Mouse (Mus musculus) c-Kit-positive CD71-positive TER-119-positive erythroid progenitor cells, embryonic 14.5 days (primary cell): ENCODE data around the gene Fgd2.

Source experiments
- DNase-seq: peaks from one replicate; pipeline ENCODE4 v3.0.0-alpha.2; 2013; ENCODE audit warnings: low spot score

Gene Fgd2

GRCm38 (mm10) chr17:29422912-29423504 lies 62.3 kb downstream of the Fgd2 start:
- no peak for DNase-seq

- no peak for DNase-seq
These were observed 63.3 kb downstream of the Fgd2 start for GRCm38 (mm10) chr17:29423991-29424390.

GRCm38 (mm10) chr17:29425345-29425744 lies 64.6 kb downstream of the Fgd2 start:
- DNase-seq = no peak

- DNase-seq = no peak
These were observed 67.5 kb downstream of the Fgd2 start for GRCm38 (mm10) chr17:29428213-29428612.

- DNase-seq = no peak
These were observed 68.1 kb downstream of the Fgd2 start for GRCm38 (mm10) chr17:29428826-29429225.
